Mouse (Mus musculus): ENCODE measurements at regions not wholly inside any gene's neighbourhood (a gene's known extent, or its start where the extent isn't known, plus 50 kb on each side); places are given as distances from the start of the nearest gene placed in this dataset.

DNA sequence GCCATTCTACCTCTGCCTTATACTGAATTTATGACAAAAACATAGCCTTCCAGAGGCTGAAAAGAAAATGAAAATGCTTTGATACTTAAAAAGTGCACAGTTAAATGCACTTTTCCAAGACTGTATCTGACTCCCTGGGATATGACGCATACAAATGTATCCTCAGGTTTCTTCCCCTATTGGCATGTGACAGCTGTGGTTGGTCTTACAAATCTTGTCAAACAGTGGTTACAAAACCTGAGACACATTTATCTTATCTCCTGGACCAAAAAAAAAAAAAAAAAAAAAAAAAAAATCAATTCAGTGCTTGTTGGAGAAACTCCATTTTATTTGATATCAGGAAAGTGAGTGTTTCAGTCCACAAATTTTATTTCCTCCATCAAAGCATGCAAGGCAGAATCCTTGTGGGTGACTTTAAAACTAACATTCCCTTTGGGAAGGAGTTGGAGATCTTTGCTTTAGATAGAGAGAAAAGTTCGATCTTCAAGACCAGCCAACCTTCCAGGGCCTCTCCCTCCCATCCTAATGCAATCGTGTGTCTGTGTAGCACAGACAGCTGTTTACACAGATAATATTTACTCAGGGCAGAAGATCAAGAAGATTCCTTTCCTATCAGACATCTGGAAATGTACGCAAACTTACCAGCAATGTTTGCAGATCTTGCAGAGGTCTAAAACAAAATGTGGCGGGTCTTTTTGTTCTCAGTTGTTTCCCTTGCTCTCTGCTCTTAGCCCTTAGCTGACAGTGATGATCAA lies 103.0 kb downstream of the Pxdc1 start:
- Histone ChIP-seq H3K79me2 (ENCODE audit: control insufficient read depth, insufficient read depth, low read length, poor library complexity) (no peaks in the 10 kb centered on the region), H3K27ac (ENCODE audit: control insufficient read depth, low read depth, low read length) (no peak overlapping the region), H3K4me1 (ENCODE audit: control insufficient read depth in 1 of 2, insufficient read depth in 2 of 2, low read length in 2 of 2) (no peaks in the 10 kb centered on the region), H3K9ac (ENCODE audit: control insufficient read depth, low read depth, low read length, poor library complexity, severe bottlenecking) (no peak overlapping the region), H3K9me3 (replicated peaks; ENCODE audit: insufficient read depth, low read length) (no peaks in the 10 kb centered on the region), H3K4me3 (ENCODE audit: control insufficient read depth in 1 of 2, insufficient read depth in 1 of 2, low read depth in 2 of 2, low read length in 2 of 2) (no peak overlapping the region), H3K27me3 (ENCODE audit: control insufficient read depth in 1 of 2, insufficient read depth in 2 of 2, low read length in 2 of 2) (no peaks in the 10 kb centered on the region; a peak in 1 of 4 replicates), H3K36me3 (ENCODE audit: control insufficient read depth in 1 of 2, insufficient read depth in 2 of 2, low read length in 2 of 2) (no peaks in the 10 kb centered on the region)
- no peak for DNase-seq (ENCODE audit: low read depth, low spot score)
- TF ChIP-seq RCOR1 (IDR thresholded peaks at IDR 0.05; ENCODE audit: low read depth, low read length) (no peak), NELFE (IDR thresholded peaks at IDR 0.05; ENCODE audit: low read depth, low read length) (no peak), SIN3A (IDR thresholded peaks at IDR 0.05; ENCODE audit: low read length) (no peak), MAZ (IDR thresholded peaks at IDR 0.05; ENCODE audit: low read depth, low read length) (no peak), TAL1 (IDR thresholded peaks at IDR 0.05; ENCODE audit: low read length) (no peak), POLR2AphosphoS2 (IDR thresholded peaks at IDR 0.05; ENCODE audit: low read length) (no peak), TCF12 (IDR thresholded peaks at IDR 0.05; ENCODE audit: low read depth, low read length) (no peak), ZMIZ1 (IDR thresholded peaks at IDR 0.05; ENCODE audit: low read depth, low read length) (no peak), UBTF (IDR thresholded peaks at IDR 0.05; ENCODE audit: borderline replicate concordance, insufficient read depth, low read depth, low read length) (no peak)

DNA sequence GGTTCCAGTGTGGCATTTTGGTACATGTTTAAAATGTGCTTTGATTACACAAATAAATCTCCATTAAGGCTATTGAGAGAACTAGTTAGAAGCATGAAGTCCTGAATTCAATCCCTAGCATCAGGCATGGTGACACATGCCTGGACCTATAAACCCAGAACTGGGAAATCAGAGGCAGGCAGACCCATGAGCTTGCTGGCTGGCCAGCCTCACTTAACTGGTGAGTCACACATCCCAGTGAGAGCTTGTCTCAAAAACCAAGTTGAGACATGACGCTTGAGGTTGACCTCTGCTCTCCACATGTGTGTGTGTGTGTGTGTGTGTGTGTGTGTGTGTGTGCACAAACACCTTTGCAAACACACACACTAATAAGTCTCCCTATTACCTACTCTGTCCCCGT lies 112.6 kb downstream of the Pxdc1 start:
- Histone ChIP-seq H3K9me3 (replicated peaks; ENCODE audit: insufficient read depth, low read length) (no peaks in the 10 kb centered on the region), H3K4me1 (ENCODE audit: control insufficient read depth in 1 of 2, insufficient read depth in 2 of 2, low read length in 2 of 2) (no peaks in the 10 kb centered on the region)

GRCm38 (mm10) chr13:34533896-34534295 lies 119.4 kb downstream of the Pxdc1 start:
- peak; percentile 32; the same call in 1 of the 2 replicates for TF ChIP-seq SMC3 (IDR thresholded peaks at IDR 0.05; ENCODE audit: low read depth, low read length)
- TF ChIP-seq RAD21 (IDR thresholded peaks at IDR 0.05; ENCODE audit: low read depth, low read length), result peak; percentile 10
- no peak for TF ChIP-seq MEF2A (IDR thresholded peaks at IDR 0.05; ENCODE audit: extremely low read depth, insufficient replicate concordance, low read depth, low read length, poor library complexity, severe bottlenecking)
- TF ChIP-seq CTCF (IDR thresholded peaks at IDR 0.05 in 2 of 3, conservative IDR thresholded peaks at IDR 0.05 in 1 of 3; ENCODE audit: control insufficient read depth in 1 of 3, insufficient read depth in 1 of 3, low read depth in 2 of 3, low read length in 3 of 3, poor library complexity in 1 of 3, severe bottlenecking in 1 of 3), result peak; percentile 26 to 50 (median 34); a peak in 5 of 6 replicates
- H3K36me3 ChIP-seq (ENCODE audit: control insufficient read depth in 1 of 2, insufficient read depth in 2 of 2, low read length in 2 of 2), result no peaks in the 10 kb centered on the region
- H3K4me1 ChIP-seq (ENCODE audit: control insufficient read depth in 1 of 2, insufficient read depth in 2 of 2, low read length in 2 of 2), result no peaks in the 10 kb centered on the region
- H3K9me3 ChIP-seq (replicated peaks; ENCODE audit: insufficient read depth, low read length), result no peaks in the 10 kb centered on the region
- peak; percentile 34 for DNase-seq (ENCODE audit: low read depth, low spot score)
- no peaks in the 10 kb centered on the region for H3K79me2 ChIP-seq (ENCODE audit: control insufficient read depth, insufficient read depth, low read length, poor library complexity)
- H3K9ac ChIP-seq (ENCODE audit: control insufficient read depth, low read depth, low read length, poor library complexity, severe bottlenecking), result no peak overlapping the region
- peaks cover 0 to 3% of the 10 kb centered on the region in 2 experiments; a peak in 1 of 4 replicates for H3K27me3 ChIP-seq (ENCODE audit: control insufficient read depth in 1 of 2, insufficient read depth in 2 of 2, low read length in 2 of 2)
- H3K27ac ChIP-seq (ENCODE audit: control insufficient read depth, low read depth, low read length), result no peak overlapping the region
- H3K4me3 ChIP-seq (ENCODE audit: control insufficient read depth in 1 of 2, insufficient read depth in 1 of 2, low read depth in 2 of 2, low read length in 2 of 2), result no peak overlapping the region

More for the DNA sequence above, 112.6 kb downstream of the Pxdc1 start:
- Histone ChIP-seq H3K27me3 (ENCODE audit: control insufficient read depth in 1 of 2, insufficient read depth in 2 of 2, low read length in 2 of 2) (peaks cover 0 to 2% of the 10 kb centered on the region in 2 experiments; a peak in 2 of 4 replicates), H3K27ac (ENCODE audit: control insufficient read depth, low read depth, low read length) (no peak overlapping the region), H3K36me3 (ENCODE audit: control insufficient read depth in 1 of 2, insufficient read depth in 2 of 2, low read length in 2 of 2) (no peaks in the 10 kb centered on the region), H3K79me2 (ENCODE audit: control insufficient read depth, insufficient read depth, low read length, poor library complexity) (no peaks in the 10 kb centered on the region), H3K4me3 (ENCODE audit: control insufficient read depth in 1 of 2, insufficient read depth in 1 of 2, low read depth in 2 of 2, low read length in 2 of 2) (no peak overlapping the region), H3K9ac (ENCODE audit: control insufficient read depth, low read depth, low read length, poor library complexity, severe bottlenecking) (no peak overlapping the region)
- DNase-seq (ENCODE audit: low read depth, low spot score), result no peak
- TF ChIP-seq NELFE (IDR thresholded peaks at IDR 0.05; ENCODE audit: low read depth, low read length) (no peak), MXI1 (IDR thresholded peaks at IDR 0.05; ENCODE audit: low read depth, low read length) (no peak)
